Mouse (Mus musculus): ENCODE measurements around the gene Ptprd. TPM values are rescaled to one million over a fixed set of nuclear protein-coding genes. Genes with fewer than 3 reads are reported as not detected.

Ptprd gene
- total and polyA plus RNA-seq, 2 experiments from 2014 or later = 5.6 to 23.3 TPM

GRCm38 (mm10) chr4:78142767-78143148, 69.0 kb downstream of the Ptprd start:
- TF ChIP-seq CTCF (IDR thresholded peaks at IDR 0.05; ENCODE audit: low read depth) (no peak), EP300 (IDR thresholded peaks at IDR 0.05; ENCODE audit: low read depth) (no peak)
- no peak overlapping the region for H3K9ac ChIP-seq (replicated peaks; ENCODE audit: low read depth, low read length)
- no peak overlapping the region for H3K4me2 ChIP-seq (ENCODE audit: low read depth, low read length)
- no peaks in the 10 kb centered on the region for H3K4me1 ChIP-seq (ENCODE audit: control insufficient read depth, insufficient read depth)
- no peak overlapping the region for H3K4me3 ChIP-seq (ENCODE audit: low read depth, low read length)
- H3K27me3 ChIP-seq (ENCODE audit: control insufficient read depth, insufficient read depth, low read length) = no peaks in the 10 kb centered on the region
- DNase-seq (ENCODE audit: low spot score) (no peak), ATAC-seq (ENCODE audit: insufficient read depth, low read depth) (no peak)
- no peaks in the 10 kb centered on the region for H3K9me3 ChIP-seq (replicated peaks; ENCODE audit: control insufficient read depth, low read length)
- no peak overlapping the region for H3K27ac ChIP-seq (ENCODE audit: low read depth)
- no peaks in the 10 kb centered on the region for H3K36me3 ChIP-seq (replicated peaks; ENCODE audit: control insufficient read depth, insufficient read depth, low read length)
- 67% methylated on average over 1 of the region's 1 CpGs for WGBS

- 68% methylated on average over 3 of the region's 3 CpGs for WGBS
- no peak for ATAC-seq (ENCODE audit: insufficient read depth, low read depth)
- no peak for DNase-seq (ENCODE audit: low spot score)
- Histone ChIP-seq H3K4me3 (ENCODE audit: low read depth, low read length) (no peak overlapping the region), H3K27ac (ENCODE audit: low read depth) (no peak overlapping the region), H3K36me3 (replicated peaks; ENCODE audit: control insufficient read depth, insufficient read depth, low read length) (no peaks in the 10 kb centered on the region), H3K9ac (replicated peaks; ENCODE audit: low read depth, low read length) (no peak overlapping the region), H3K27me3 (ENCODE audit: control insufficient read depth, insufficient read depth, low read length) (no peaks in the 10 kb centered on the region), H3K9me3 (replicated peaks; ENCODE audit: control insufficient read depth, low read length) (no peaks in the 10 kb centered on the region), H3K4me1 (ENCODE audit: control insufficient read depth, insufficient read depth) (no peaks in the 10 kb centered on the region), H3K4me2 (ENCODE audit: low read depth, low read length) (no peak overlapping the region)
- TF ChIP-seq CTCF (IDR thresholded peaks at IDR 0.05; ENCODE audit: low read depth) = no peak
- TF ChIP-seq EP300 (IDR thresholded peaks at IDR 0.05; ENCODE audit: low read depth) = no peak
Measured at GRCm38 (mm10) chr4:78142088-78142766, 69.5 kb downstream of the Ptprd start.

DNA sequence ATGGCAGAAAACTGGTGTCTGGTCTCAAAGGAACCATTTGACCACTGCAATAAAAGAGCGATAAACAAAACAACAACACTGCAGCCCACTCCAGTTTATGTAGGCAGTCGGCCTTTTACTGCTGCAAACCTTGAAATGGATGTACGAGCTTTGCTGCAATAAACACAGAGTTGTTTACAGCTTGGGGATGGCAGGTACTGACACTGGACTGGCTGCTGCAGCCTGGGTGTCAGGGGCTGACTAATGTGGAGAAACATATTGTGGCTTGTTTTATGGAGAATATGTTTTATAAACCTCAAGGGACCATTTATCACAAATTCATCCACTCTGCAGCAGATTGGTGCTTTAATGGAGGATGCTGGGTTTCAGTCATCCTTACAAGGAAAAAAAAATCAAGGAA, 100.9 kb downstream of the Ptprd start:
- no peak overlapping the region for H3K9ac ChIP-seq (replicated peaks; ENCODE audit: low read depth, low read length)
- no peak overlapping the region for H3K4me2 ChIP-seq (ENCODE audit: low read depth, low read length)
- no peak overlapping the region for H3K27ac ChIP-seq (ENCODE audit: low read depth)
- TF ChIP-seq CTCF (IDR thresholded peaks at IDR 0.05; ENCODE audit: low read depth) (no peak), EP300 (IDR thresholded peaks at IDR 0.05; ENCODE audit: low read depth) (no peak)
- WGBS = 69% methylated on average over 3 of the region's 3 CpGs
- ATAC-seq (ENCODE audit: insufficient read depth, low read depth) (no peak), DNase-seq (ENCODE audit: low spot score) (no peak)
- no peaks in the 10 kb centered on the region for H3K27me3 ChIP-seq (ENCODE audit: control insufficient read depth, insufficient read depth, low read length)
- no peaks in the 10 kb centered on the region for H3K36me3 ChIP-seq (replicated peaks; ENCODE audit: control insufficient read depth, insufficient read depth, low read length)
- no peaks in the 10 kb centered on the region for H3K4me1 ChIP-seq (ENCODE audit: control insufficient read depth, insufficient read depth)
- no peak overlapping the region for H3K4me3 ChIP-seq (ENCODE audit: low read depth, low read length)
- H3K9me3 ChIP-seq (replicated peaks; ENCODE audit: control insufficient read depth, low read length) = no peaks in the 10 kb centered on the region

DNA sequence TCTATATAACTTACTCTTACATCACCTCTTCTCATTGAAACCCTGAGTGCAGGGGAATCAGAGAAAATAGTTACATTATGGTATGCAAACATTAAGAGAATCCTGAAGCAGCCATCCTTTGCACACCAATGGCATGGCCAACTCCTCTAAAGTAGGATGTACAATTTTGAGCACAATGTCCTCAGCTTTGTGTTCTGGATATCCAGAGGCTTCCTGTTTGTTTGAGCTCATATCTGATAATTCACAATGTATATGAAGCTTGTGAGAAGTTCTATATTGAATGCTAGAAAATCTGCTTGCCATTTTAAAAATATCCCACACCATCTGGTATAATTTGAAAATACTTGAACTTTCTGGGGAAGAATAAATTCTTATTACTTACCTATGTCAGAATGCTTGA, 114.2 kb downstream of the Ptprd start:
- TF ChIP-seq CTCF (IDR thresholded peaks at IDR 0.05; ENCODE audit: low read depth) (no peak), EP300 (IDR thresholded peaks at IDR 0.05; ENCODE audit: low read depth) (no peak)
- no peaks in the 10 kb centered on the region for H3K27me3 ChIP-seq (ENCODE audit: control insufficient read depth, insufficient read depth, low read length)
- no peak for DNase-seq (ENCODE audit: low spot score)
- H3K4me3 ChIP-seq (ENCODE audit: low read depth, low read length) = no peak overlapping the region
- H3K36me3 ChIP-seq (replicated peaks; ENCODE audit: control insufficient read depth, insufficient read depth, low read length) = no peaks in the 10 kb centered on the region
- no peak for ATAC-seq (ENCODE audit: insufficient read depth, low read depth)
- no peak overlapping the region for H3K27ac ChIP-seq (ENCODE audit: low read depth)
- H3K9ac ChIP-seq (replicated peaks; ENCODE audit: low read depth, low read length) = no peak overlapping the region
- H3K4me2 ChIP-seq (ENCODE audit: low read depth, low read length) = no peak overlapping the region
- H3K4me1 ChIP-seq (ENCODE audit: control insufficient read depth, insufficient read depth) = no peaks in the 10 kb centered on the region
- no peaks in the 10 kb centered on the region for H3K9me3 ChIP-seq (replicated peaks; ENCODE audit: control insufficient read depth, low read length)

DNA sequence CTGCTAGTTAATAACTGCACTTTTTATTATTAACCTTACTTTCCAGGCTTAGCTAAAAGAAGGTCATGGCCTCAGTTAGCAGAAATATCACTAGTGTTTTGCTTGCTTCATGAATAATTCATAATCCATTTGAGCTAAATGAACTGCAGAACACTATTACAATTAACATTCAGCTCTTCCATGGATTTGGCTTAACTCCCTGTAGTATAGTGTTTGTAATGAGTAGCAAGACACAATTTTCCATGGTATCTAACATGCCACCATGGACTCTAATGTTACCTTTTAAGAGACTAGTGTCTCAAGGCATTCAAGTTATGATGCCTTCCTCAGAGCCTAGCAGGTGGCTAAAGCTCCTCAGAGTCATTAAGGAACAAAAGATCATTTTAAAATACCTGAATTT, 129.0 kb downstream of the Ptprd start:
- no peaks in the 10 kb centered on the region for H3K36me3 ChIP-seq (replicated peaks; ENCODE audit: control insufficient read depth, insufficient read depth, low read length)
- H3K4me1 ChIP-seq (ENCODE audit: control insufficient read depth, insufficient read depth) = no peaks in the 10 kb centered on the region
- no peak overlapping the region for H3K4me3 ChIP-seq (ENCODE audit: low read depth, low read length)
- ATAC-seq (ENCODE audit: insufficient read depth, low read depth) (no peak), DNase-seq (ENCODE audit: low spot score) (no peak)
- H3K4me2 ChIP-seq (ENCODE audit: low read depth, low read length) = no peak overlapping the region
- no peaks in the 10 kb centered on the region for H3K9me3 ChIP-seq (replicated peaks; ENCODE audit: control insufficient read depth, low read length)
- no peaks in the 10 kb centered on the region for H3K27me3 ChIP-seq (ENCODE audit: control insufficient read depth, insufficient read depth, low read length)
- H3K27ac ChIP-seq (ENCODE audit: low read depth) = no peak overlapping the region
- H3K9ac ChIP-seq (replicated peaks; ENCODE audit: low read depth, low read length) = no peak overlapping the region
- TF ChIP-seq EP300 (IDR thresholded peaks at IDR 0.05; ENCODE audit: low read depth) (no peak), CTCF (IDR thresholded peaks at IDR 0.05; ENCODE audit: low read depth) (no peak)

DNA sequence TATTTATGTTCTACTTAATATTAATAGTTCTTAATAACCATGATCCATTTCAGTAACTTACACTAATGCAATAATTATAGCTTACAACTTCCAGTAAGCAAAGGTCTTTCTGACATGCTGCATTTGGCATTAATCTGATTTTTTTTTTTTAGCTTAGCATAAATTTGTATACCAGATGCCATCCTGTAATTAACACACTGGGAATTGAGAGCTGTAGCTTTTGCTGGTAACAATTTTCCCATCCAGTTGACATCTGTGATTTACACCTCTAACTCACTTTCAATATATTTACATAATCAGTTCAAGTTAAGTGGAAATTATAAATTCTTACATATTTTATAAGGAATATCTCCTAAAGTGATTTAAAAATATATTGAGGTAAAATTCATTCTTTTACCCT, 134.3 kb downstream of the Ptprd start:
- Histone ChIP-seq H3K27ac (ENCODE audit: low read depth) (no peak overlapping the region), H3K36me3 (replicated peaks; ENCODE audit: control insufficient read depth, insufficient read depth, low read length) (no peaks in the 10 kb centered on the region), H3K27me3 (ENCODE audit: control insufficient read depth, insufficient read depth, low read length) (no peaks in the 10 kb centered on the region), H3K4me3 (ENCODE audit: low read depth, low read length) (no peak overlapping the region), H3K4me2 (ENCODE audit: low read depth, low read length) (no peak overlapping the region), H3K9ac (replicated peaks; ENCODE audit: low read depth, low read length) (no peak overlapping the region), H3K4me1 (ENCODE audit: control insufficient read depth, insufficient read depth) (no peaks in the 10 kb centered on the region), H3K9me3 (replicated peaks; ENCODE audit: control insufficient read depth, low read length) (no peaks in the 10 kb centered on the region)
- TF ChIP-seq CTCF (IDR thresholded peaks at IDR 0.05; ENCODE audit: low read depth) = no peak
- no peak for TF ChIP-seq EP300 (IDR thresholded peaks at IDR 0.05; ENCODE audit: low read depth)
- DNase-seq (ENCODE audit: low spot score) (no peak), ATAC-seq (ENCODE audit: insufficient read depth, low read depth) (no peak)
